Mouse (Mus musculus) limb, embryonic 10.5 days (tissue): ENCODE data around the gene Erf. TPM values are rescaled to one million over a fixed set of nuclear protein-coding genes. Genes with fewer than 3 reads are reported as not detected.

ENCODE experiments used
- DNase-seq: peaks from one replicate; pipeline ENCODE4 v3.0.0-alpha.2; 2017; ENCODE audit warnings: low spot score
- H3K27ac ChIP-seq: fragments of 300-500 bp; sonication (generic); 2 replicates; pipeline ENCODE4 v1.5.1; 2016; ENCODE audit warnings: mild to moderate bottlenecking
- H3K27me3 ChIP-seq: fragments of 300-500 bp; sonication (generic); 2 replicates; pipeline ENCODE4 v1.6.1; 2016; ENCODE audit warnings: low read depth, mild to moderate bottlenecking; ENCODE audit not compliant: poor library complexity, severe bottlenecking
- H3K36me3 ChIP-seq: fragments of 300-500 bp; sonication (generic); 2 replicates; pipeline ENCODE4 v1.6.1; 2016; ENCODE audit warnings: mild to moderate bottlenecking, moderate library complexity
- H3K4me1 ChIP-seq: fragments of 300-500 bp; sonication (generic); 2 replicates; pipeline ENCODE4 v1.6.1; 2016
- H3K4me3 ChIP-seq: fragments of 300-500 bp; sonication (generic); 2 replicates; pipeline ENCODE4 v1.5.1; 2016; ENCODE audit warnings: mild to moderate bottlenecking, moderate library complexity
- H3K9me3 ChIP-seq: fragments of 300-500 bp; sonication (generic); replicated peaks from 2 replicates; pipeline ENCODE4 v1.6.1; 2016; ENCODE audit warnings: mild to moderate bottlenecking
- WGBS: fragments of 180-500 bp; shearing (Covaris S2); methylation state at CpG from one replicate; pipeline ENCODE4 v1.1.7; 2016; 5-methylcytosine and 5-hydroxymethylcytosine counted together
- polyA plus RNA-seq: library from polyadenylated mRNA; unstranded; fragments of >200 nt; fragmentation: Nextera tagmentation; extraction: Ambion mirVana; gene quantifications from 2 replicates; pipeline ENCODE4 v1.2.1, GENCODE M21; 2016

Erf gene
- polyA plus RNA-seq, 1 experiment from 2014 or later = 16.6 TPM

DNA sequence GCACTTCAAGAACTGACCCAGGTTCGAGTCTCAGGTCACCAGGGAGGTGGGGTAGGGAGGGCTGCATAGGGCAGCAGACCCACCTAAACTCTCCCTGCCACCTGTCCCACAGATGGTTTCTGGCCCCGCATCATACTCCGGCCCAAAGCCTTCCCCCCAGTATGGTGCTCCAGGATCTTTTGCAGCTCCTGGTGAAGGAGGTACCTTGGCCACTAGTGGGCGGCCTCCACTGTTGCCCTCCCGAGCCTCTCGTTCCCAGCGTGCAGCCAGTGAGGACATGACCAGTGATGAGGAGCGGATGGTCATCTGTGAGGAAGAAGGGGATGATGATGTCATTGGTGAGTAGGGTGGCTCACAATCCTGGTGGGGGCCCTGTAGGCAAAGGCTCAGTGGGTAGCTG is 36.4 kb upstream of the Erf start:
- no peaks in the 10 kb centered on the region for H3K9me3 ChIP-seq
- 85% methylated on average over 8 of the region's 8 CpGs for WGBS
- no peak for DNase-seq
- H3K27me3 ChIP-seq = no peaks in the 10 kb centered on the region
- H3K36me3 ChIP-seq = peaks cover 79% of the 10 kb centered on the region
- H3K27ac ChIP-seq = no peak overlapping the region
- H3K4me3 ChIP-seq = no peak overlapping the region
- H3K4me1 ChIP-seq = peaks cover 25% of the 10 kb centered on the region

DNA sequence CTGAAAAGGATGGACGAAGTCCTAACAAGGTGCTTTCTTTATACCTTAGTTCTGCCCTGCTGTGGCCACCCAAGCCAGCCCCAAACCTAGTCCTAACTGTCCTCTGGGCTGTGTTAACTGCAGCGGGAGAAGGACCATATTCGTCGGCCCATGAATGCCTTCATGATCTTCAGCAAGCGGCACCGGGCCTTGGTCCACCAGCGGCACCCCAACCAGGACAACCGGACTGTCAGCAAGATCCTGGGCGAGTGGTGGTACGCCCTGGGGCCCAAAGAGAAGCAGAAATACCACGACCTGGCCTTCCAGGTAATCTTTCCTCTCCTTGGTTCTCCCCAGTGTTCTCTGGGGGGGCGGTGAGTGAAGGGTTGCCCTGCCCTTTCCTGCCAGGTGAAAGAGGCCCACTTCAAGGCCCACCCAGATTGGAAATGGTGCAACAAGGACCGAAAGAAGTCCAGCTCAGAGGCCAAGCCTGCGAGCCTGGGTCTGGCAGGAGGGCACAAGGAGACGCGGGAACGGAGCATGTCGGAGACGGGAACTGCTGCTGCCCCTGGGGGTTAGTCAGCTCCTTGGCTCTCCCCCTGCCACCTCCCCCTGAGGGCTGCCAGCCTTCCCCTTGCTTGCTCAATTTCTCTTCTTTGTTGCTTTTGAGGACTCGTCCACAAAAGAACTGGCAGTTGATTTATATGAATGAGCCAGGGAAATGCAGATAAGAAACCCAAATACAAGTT is 35.1 kb upstream of the Erf start:
- Histone ChIP-seq H3K36me3 (peaks cover 66% of the 10 kb centered on the region), H3K4me3 (no peak overlapping the region), H3K27ac (no peak overlapping the region), H3K4me1 (peaks cover 37% of the 10 kb centered on the region), H3K27me3 (no peaks in the 10 kb centered on the region), H3K9me3 (no peaks in the 10 kb centered on the region)
- WGBS = 93% methylated on average over 20 of the region's 20 CpGs
- DNase-seq = no peak

DNA sequence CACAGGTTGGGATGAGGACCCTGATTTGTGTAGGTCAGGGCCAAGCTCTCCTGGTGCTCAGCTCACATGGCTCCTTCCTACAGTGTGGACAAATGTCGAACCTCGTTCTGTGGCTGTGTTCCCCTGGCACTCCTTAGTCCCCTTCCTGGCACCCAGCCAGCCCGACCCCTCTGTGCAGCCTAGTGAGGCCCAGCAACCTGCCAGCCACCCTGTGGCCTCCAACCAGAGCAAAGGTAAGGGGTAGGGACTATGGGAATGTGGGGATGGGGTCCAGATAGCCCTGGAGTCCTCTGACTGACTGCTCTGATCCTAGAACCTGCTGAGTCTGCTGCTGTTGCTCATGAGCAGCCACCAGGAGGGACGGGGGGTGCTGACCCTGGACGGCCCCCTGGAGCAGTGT is 34.2 kb upstream of the Erf start:
- 0 out of 2 replicates have a peak overlapping the region, but pooled peaks have one; percentile 14 for H3K4me3 ChIP-seq
- WGBS = 94% methylated on average over 5 of the region's 5 CpGs
- no peaks in the 10 kb centered on the region for H3K27me3 ChIP-seq
- H3K27ac ChIP-seq = no peak overlapping the region
- DNase-seq = no peak
- H3K4me1 ChIP-seq = peaks cover 46% of the 10 kb centered on the region
- peaks cover 57% of the 10 kb centered on the region for H3K36me3 ChIP-seq
- H3K9me3 ChIP-seq = no peaks in the 10 kb centered on the region

DNA sequence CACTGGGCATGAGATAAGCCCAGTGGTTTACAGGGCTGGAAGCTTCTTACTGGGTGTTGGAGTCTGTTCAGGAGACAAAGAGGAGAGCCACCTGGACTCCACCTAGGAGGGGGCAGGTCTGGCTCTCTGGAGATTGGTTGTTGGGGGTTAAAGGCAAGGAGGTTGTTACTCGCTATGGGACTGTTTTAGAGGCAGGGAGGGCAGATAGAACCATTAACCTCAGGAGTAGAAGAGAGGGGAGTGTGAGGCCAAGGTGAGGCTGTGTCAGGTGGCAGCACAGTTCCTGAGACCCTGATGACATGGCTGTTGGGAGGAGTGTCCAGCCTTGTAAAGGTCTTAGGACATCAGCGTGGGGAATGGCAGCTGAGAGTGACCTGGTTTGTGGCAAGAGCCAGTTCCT is 33.6 kb upstream of the Erf start:
- H3K27me3 ChIP-seq = no peaks in the 10 kb centered on the region
- peaks cover 51% of the 10 kb centered on the region for H3K36me3 ChIP-seq
- WGBS = 77% methylated on average over 2 of the region's 2 CpGs
- peak overlapping the region; percentile 97 for H3K27ac ChIP-seq
- H3K4me3 ChIP-seq = peak overlapping the region; percentile 86
- DNase-seq = no peak
- H3K4me1 ChIP-seq = peaks cover 52% of the 10 kb centered on the region
- H3K9me3 ChIP-seq = no peaks in the 10 kb centered on the region

DNA sequence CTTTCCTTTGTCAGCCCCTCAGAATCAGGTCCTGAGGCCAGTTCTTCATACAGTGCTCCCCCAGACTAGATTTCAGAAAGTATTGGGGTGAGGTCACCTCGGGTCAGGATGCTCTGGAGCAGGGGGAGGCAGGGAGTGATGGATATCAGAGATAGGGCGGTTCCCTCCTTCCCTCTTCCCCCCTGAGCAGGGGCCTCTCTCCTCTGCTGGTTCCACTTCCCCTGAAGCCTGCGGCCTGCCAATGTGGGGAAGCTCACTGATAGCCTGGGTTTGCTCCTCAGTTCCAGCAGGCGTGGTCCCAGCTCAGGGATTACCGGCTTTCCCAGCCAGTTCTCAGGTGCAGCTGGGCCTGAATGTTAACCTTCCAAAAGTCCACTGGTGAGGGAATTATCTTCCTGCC is 33.1 kb upstream of the Erf start:
- peak overlapping the region; percentile 86 for H3K4me3 ChIP-seq
- WGBS = 36% methylated on average over 5 of the region's 5 CpGs
- peaks cover 54% of the 10 kb centered on the region for H3K4me1 ChIP-seq
- DNase-seq = no peak
- H3K27ac ChIP-seq = peak overlapping the region; percentile 97
- H3K36me3 ChIP-seq = peaks cover 46% of the 10 kb centered on the region
- H3K27me3 ChIP-seq = no peaks in the 10 kb centered on the region
- no peaks in the 10 kb centered on the region for H3K9me3 ChIP-seq

DNA sequence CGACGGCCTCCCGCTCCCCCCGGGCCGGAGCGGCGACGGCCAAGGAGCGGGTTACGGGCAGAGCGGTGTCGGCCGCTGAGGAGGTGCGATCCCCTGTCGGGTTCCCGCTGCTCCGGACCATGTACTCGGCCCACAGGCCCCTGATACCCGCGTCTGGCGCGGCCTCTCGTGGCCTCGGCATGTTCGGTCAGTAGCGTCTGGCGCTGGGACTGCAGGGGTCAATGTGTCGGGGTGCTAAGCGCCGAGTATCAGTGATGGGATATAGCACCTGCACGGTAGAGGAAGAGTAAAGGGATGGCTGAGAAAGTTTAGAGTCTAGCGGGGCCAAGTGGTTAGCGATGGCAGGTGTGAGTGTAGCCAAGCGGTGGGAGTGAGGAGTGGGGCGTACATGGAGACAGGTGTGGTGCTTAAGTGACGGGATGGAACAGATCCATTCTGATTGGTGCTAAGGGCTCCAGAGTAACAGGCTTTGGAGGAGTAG is 32.2 kb upstream of the Erf start:
- Histone ChIP-seq H3K4me1 (peaks cover 58% of the 10 kb centered on the region), H3K36me3 (peaks cover 37% of the 10 kb centered on the region), H3K9me3 (no peaks in the 10 kb centered on the region), H3K27ac (peak overlapping the region; percentile 97), H3K27me3 (no peaks in the 10 kb centered on the region), H3K4me3 (peak overlapping the region; percentile 86)
- peak; percentile 69 for DNase-seq
- WGBS = under 1% methylated on average over 30 of the region's 36 CpGs

DNA sequence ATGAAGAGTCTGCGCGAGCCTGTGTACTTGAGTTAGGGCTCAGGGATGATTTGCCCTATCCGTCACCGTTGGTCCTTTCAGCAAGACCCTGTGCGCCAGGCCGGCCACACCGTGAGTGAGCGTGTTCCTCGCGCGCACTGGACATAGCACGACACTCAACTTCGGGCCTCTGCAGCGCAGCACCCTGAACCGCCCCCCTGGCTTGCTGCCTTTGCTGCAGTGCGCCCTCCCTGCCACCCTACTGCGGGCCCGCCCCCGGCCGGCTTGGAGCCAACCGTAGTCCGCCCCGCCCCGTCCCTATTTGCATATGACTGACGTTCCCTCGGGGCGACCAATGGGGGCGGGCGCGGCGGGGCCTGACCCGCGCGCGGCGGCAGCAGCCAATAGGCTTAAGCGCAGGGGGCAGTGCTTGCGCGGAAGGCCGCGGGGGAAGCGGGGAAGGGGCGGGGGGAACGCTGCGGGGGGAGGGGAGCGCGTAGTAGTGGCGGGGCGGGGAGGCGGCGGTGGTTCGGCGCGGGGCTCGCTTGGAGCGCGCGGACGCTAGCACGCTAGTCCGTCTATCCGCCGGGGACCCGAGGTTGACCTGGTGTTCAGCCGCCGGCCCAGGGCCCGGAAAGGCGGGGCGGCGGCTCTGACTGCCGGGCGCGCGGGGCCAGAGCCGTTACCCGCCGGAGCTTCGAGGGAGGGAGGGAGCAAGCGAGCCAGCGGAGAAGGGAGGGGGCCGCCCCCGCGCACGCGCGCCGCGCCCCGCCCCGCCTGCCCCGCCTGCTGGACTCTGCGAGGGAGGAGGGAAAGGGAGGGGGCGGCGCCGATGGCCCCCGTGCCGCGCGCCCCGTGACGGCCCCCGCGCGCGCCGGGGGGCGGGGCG is 31.4 kb upstream of the Erf start:
- H3K36me3 ChIP-seq = peaks cover 29% of the 10 kb centered on the region
- WGBS = 2% methylated on average over 69 of the region's 108 CpGs
- peak overlapping the region; percentile 97 for H3K27ac ChIP-seq
- no peaks in the 10 kb centered on the region for H3K27me3 ChIP-seq
- peak; percentile 97 for DNase-seq
- H3K4me1 ChIP-seq = peaks cover 66% of the 10 kb centered on the region
- H3K4me3 ChIP-seq = peak overlapping the region; percentile 86
- no peaks in the 10 kb centered on the region for H3K9me3 ChIP-seq

DNA sequence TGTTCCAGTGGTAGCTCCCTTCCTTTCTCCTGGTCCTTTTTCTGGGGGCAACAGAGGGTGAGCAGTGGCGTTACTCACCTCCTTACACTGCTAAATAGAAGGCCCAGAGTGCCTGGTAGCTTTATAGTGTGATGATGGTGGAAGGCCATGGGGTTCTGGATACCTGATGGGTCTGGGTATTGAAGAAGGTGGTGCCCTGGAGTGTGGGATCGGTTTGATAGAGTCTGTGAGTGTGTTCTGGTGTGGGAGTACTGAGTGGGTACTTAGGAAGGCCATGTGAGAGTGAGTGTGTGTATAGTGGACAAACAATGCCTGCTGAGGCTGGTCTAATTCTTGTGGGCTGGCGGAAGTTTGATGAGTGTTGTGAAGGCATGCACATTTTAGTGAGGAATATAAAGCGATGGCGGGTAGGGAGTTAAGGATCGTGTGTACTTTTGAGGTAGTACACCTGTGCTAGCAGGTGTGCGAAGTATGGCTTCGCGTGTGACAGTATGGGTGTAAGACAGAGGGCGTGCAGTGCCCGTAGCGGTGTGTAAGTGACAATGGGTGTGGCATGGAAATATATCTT is 30.7 kb upstream of the Erf start:
- Histone ChIP-seq H3K4me1 (peaks cover 67% of the 10 kb centered on the region), H3K27ac (peak overlapping the region; percentile 97), H3K27me3 (no peaks in the 10 kb centered on the region), H3K4me3 (peak overlapping the region; percentile 86), H3K9me3 (no peaks in the 10 kb centered on the region), H3K36me3 (peaks cover 22% of the 10 kb centered on the region)
- WGBS = 28% methylated on average over 12 of the region's 12 CpGs
- no peak for DNase-seq

DNA sequence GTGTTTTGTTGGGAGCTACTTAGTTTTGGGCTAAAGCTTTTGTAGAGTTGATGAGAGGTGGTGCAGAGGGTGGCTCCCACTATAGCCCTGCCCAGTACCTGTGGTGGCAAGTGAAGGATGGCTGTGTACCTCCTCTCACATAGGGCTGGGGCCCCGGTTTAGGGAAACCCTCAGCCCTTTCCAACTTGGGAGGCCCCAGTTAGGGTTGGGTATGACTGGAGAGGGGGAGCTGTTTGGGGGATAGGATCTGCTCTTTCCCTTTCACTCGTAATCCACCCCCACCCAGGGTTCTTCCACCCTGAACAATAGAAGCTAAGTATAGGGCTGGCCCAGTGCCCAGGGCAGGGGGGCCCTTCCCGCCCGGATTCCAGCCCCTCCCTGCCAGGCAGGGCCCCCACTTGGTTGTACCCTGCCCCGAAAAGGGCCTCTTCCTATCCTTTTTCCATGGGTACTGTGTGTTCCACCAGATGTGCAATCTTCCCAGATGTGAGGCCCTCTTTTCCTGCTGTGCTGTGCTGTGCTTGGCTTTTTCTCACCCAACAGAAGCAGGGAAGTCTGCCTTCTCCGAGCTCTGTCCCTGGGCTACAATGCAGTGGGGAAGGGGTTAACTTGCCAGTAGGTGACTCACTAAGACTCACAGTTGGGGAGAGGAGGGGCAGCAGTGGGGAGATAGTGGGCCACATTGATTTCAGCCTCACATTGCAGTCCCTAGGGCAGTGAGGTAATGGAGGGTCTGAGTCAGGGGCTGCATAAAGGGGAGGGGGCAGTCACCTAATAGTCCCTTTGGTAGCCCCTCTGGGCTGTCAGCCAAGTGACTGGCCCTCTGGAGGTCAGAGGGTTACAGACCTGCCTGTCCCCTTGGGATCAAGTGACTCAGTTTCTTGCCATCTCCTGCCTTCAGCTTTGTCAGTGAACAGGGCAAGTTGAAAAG is 29.6 kb upstream of the Erf start:
- WGBS = 5% methylated on average over 6 of the region's 6 CpGs
- peak; percentile 52 for DNase-seq

DNA sequence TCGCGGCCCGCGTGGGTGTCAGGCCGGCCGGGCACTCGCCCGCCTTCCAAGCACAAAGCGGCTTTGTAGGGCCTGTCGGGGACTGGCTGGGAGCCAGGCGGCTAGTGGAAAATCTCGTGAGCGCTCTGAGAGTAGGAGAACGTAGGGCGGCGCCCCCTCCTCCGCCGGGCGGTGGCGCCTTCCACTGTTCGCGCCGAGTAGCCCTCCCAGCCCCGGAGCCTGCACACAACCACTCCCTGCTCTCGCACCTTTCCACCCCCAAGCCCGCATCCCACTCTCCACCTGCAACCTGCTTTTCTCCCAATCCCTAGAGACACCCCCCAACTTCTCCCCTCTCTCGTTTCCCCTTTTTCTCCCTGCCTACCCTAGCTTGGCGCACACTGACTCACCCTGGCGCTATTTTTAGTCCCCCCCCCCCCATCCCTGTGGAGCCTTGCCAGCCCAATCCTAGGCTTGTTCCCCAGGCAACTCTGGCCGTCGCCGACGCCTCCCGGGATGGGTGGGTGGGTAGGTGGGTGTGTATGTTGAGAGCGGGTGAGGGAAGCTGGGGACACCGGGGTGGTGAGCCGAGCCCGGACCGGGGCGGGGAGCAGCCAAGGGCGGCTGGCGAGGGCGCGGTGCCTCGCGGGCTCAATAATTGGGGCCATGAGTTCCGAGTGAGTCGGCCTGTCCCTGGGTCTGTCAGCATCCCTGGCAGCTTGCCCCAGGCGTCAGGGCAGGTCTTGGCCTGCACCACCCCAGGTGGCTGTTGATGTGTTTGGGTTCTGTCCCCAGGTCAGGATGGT is 28.7 kb upstream of the Erf start:
- DNase-seq = peak; percentile 86
- H3K36me3 ChIP-seq = 0 out of 2 replicates have a peak, but pooled peaks cover 3% of the 10 kb centered on the region
- no peaks in the 10 kb centered on the region for H3K9me3 ChIP-seq
- peak overlapping the region; percentile 97 for H3K27ac ChIP-seq
- H3K4me1 ChIP-seq = peaks cover 76% of the 10 kb centered on the region
- peak overlapping the region; percentile 86 for H3K4me3 ChIP-seq
- no peaks in the 10 kb centered on the region for H3K27me3 ChIP-seq
- WGBS = under 1% methylated on average over 48 of the region's 49 CpGs

More for the DNA sequence above, 29.6 kb upstream of the Erf start:
- Histone ChIP-seq H3K27me3 (no peaks in the 10 kb centered on the region), H3K27ac (peak overlapping the region; percentile 97), H3K4me3 (peak overlapping the region; percentile 86), H3K9me3 (no peaks in the 10 kb centered on the region), H3K36me3 (peaks cover 11% of the 10 kb centered on the region), H3K4me1 (peaks cover 78% of the 10 kb centered on the region)

DNA sequence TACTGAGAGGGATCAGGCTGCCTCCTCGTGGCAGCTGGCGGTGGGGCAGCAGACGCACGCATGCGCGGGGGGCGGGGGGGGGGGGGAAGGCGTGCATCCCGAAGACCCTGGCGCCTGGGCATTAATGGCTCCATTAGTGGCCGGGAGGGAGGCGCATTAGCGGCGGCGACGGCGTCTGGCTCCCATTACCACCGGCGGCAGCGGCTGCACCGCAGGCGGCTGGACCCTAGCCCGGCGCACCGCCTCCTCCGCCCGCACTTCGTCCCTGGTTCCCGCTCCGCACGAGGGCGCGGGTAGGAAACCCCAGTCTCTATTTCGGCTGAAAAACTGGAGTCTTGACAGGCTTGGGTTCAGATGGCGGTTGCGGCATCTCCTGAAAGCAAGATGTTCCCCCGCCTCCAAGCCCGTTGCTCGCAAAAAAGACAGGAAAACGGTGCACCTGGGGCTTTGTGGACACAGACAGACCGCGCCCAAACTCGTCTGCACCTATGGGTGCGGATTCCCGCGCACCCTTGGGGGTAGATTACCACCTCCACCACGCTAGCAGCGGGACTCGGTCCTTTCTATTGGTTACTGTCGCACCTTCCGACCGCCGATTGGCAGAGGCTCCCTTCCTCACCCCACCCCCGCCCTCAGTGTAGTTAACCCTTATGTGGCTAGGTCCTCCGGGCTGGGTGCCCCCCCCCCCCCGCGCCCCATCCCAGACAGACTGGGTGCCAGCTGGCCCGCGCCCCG is 27.9 kb upstream of the Erf start:
- under 1% methylated on average over 54 of the region's 60 CpGs for WGBS
- no peaks in the 10 kb centered on the region for H3K9me3 ChIP-seq
- H3K4me1 ChIP-seq = peaks cover 69% of the 10 kb centered on the region
- peak overlapping the region; percentile 97 for H3K27ac ChIP-seq
- no peaks in the 10 kb centered on the region for H3K27me3 ChIP-seq
- H3K4me3 ChIP-seq = peak overlapping the region; percentile 86
- DNase-seq = peak; percentile 90
- H3K36me3 ChIP-seq = peaks cover 5% of the 10 kb centered on the region
